Comparison of ENCODE assay signal across 17 mouse cellular contexts in genomic region chr9:42958401-42958800, GRCm38 (mm10). TPM values are rescaled to one million over a fixed set of nuclear protein-coding genes. Genes with fewer than 3 reads are reported as not detected.
A peak's percentile ranks its signal among the peaks of the same experiment; 100 is the strongest.
DNase-seq lines count a peak whose midpoint lies in the region; ATAC-seq lines count a peak whose summit lies in the region.
"Had no signal": no experiment of that assay in that cellular context is flagged by ENCODE, and none has a peak within 500 bp of the region (broad histone marks: within the 10 kb centered on the region; RNA-seq: fewer than 3 reads in every experiment).

No protein-coding gene starts in this region.

- 57% methylated on average over 7 of the region's 7 CpGs for WGBS in kidney, embryonic 16.5 days
- 39% methylated on average over 7 of the region's 7 CpGs for WGBS in neural tube, embryonic 14.5 days
- WGBS in neural tube, embryonic 15.5 days = 31% methylated on average over 7 of the region's 7 CpGs
- WGBS in large intestine, adult 2 months = 23% methylated on average over 7 of the region's 7 CpGs

- H3K27ac ChIP-seq in kidney, embryonic 16.5 days (ENCODE audit: low read length) = no peak overlapping the region
- H3K27ac ChIP-seq in neural tube, embryonic 14.5 days (ENCODE audit: low read depth, low read length) = no peak overlapping the region
- no peak overlapping the region for H3K27ac ChIP-seq in neural tube, embryonic 15.5 days (replicated peaks)
- H3K27ac ChIP-seq: forebrain, embryonic 15.5 days; heart, embryonic 13.5 days; kidney, embryonic 15.5 days; liver, embryonic 13.5 days; midbrain, embryonic 10.5 days had no signal

- H3K27me3 ChIP-seq in kidney, embryonic 16.5 days (ENCODE audit: insufficient read depth, low read length) = no peaks in the 10 kb centered on the region
- H3K27me3 ChIP-seq in neural tube, embryonic 14.5 days (ENCODE audit: control insufficient read depth, insufficient read depth, low read length) = no peaks in the 10 kb centered on the region
- no peaks in the 10 kb centered on the region for H3K27me3 ChIP-seq in neural tube, embryonic 15.5 days (replicated peaks)
- H3K27me3 ChIP-seq: forebrain, embryonic 15.5 days; kidney, embryonic 15.5 days; liver, embryonic 13.5 days had no signal

- ATAC-seq in kidney, embryonic 16.5 days (ENCODE audit: low FRiP score, low TSS enrichment) = no peak
- 0 out of 2 replicates have a peak, but pooled peaks have one; percentile 9 for ATAC-seq in neural tube, embryonic 14.5 days (ENCODE audit: low read depth)
- ATAC-seq in neural tube, embryonic 15.5 days (ENCODE audit: low FRiP score) = no peak
- ATAC-seq in erythroblast, adult 5-6 weeks (replicated peaks; ENCODE audit: low FRiP score, poor library complexity, severe bottlenecking) = no peak
- ATAC-seq: forebrain, embryonic 15.5 days had no signal

- no peak overlapping the region for H3K4me2 ChIP-seq in kidney, embryonic 16.5 days (replicated peaks; ENCODE audit: low read depth, low read length)
- no peak overlapping the region for H3K4me2 ChIP-seq in neural tube, embryonic 14.5 days (ENCODE audit: low read depth, low read length)
- no peak overlapping the region for H3K4me2 ChIP-seq in neural tube, embryonic 15.5 days
- H3K4me2 ChIP-seq: forebrain, embryonic 15.5 days; heart, embryonic 13.5 days; kidney, embryonic 15.5 days; liver, embryonic 13.5 days had no signal

- H3K4me3 ChIP-seq in kidney, embryonic 16.5 days (ENCODE audit: low read length) = no peak overlapping the region
- H3K4me3 ChIP-seq in neural tube, embryonic 14.5 days (ENCODE audit: low read depth, low read length) = no peak overlapping the region
- no peak overlapping the region for H3K4me3 ChIP-seq in neural tube, embryonic 15.5 days (replicated peaks)
- H3K4me3 ChIP-seq: forebrain, embryonic 15.5 days; heart, embryonic 13.5 days; kidney, embryonic 15.5 days; liver, embryonic 13.5 days; midbrain, embryonic 10.5 days had no signal

- no peak overlapping the region for H3K9ac ChIP-seq in kidney, embryonic 16.5 days (replicated peaks; ENCODE audit: low read length)
- H3K9ac ChIP-seq in neural tube, embryonic 14.5 days (replicated peaks; ENCODE audit: low read depth, low read length) = no peak overlapping the region
- H3K9ac ChIP-seq in neural tube, embryonic 15.5 days (replicated peaks) = no peak overlapping the region
- H3K9ac ChIP-seq: forebrain, embryonic 15.5 days; heart, embryonic 13.5 days; kidney, embryonic 15.5 days; liver, embryonic 13.5 days had no signal

- no peaks in the 10 kb centered on the region for H3K36me3 ChIP-seq in kidney, embryonic 16.5 days (ENCODE audit: insufficient read depth, low read length)
- no peaks in the 10 kb centered on the region for H3K36me3 ChIP-seq in neural tube, embryonic 14.5 days (ENCODE audit: control insufficient read depth, insufficient read depth, low read length)
- H3K36me3 ChIP-seq in neural tube, embryonic 15.5 days = no peaks in the 10 kb centered on the region
- H3K36me3 ChIP-seq: forebrain, embryonic 15.5 days; kidney, embryonic 15.5 days; liver, embryonic 13.5 days; midbrain, embryonic 10.5 days had no signal

- DNase-seq in adrenal gland, postnatal 10 days = peak; percentile 47
- no peak for DNase-seq in adrenal gland, adult 8-10 months
- peak; percentile 40 to 45 for DNase-seq in kidney, postnatal 4 days
- peak; percentile 99 for DNase-seq in large intestine, adult 2 months (ENCODE audit: low read depth, low spot score)
- DNase-seq: cerebellum, adult 9-10 months; embryo, embryonic 11 days; heart, postnatal 36 days; liver, embryonic 13.5 days; lung, postnatal 4 days had no signal

- H3K4me1 ChIP-seq in kidney, embryonic 16.5 days (ENCODE audit: insufficient read depth, low read length) = no peaks in the 10 kb centered on the region
- peaks cover 14% of the 10 kb centered on the region for H3K4me1 ChIP-seq in neural tube, embryonic 14.5 days (ENCODE audit: control insufficient read depth, insufficient read depth, low read length)
- H3K4me1 ChIP-seq in neural tube, embryonic 15.5 days = peaks cover 25% of the 10 kb centered on the region
- H3K4me1 ChIP-seq: heart, embryonic 13.5 days; liver, embryonic 13.5 days; midbrain, embryonic 10.5 days had no signal

- no peaks in the 10 kb centered on the region; the same call in 1 of the 2 replicates for H3K9me3 ChIP-seq in kidney, embryonic 16.5 days (ENCODE audit: low read length)
- H3K9me3 ChIP-seq in neural tube, embryonic 14.5 days (ENCODE audit: control insufficient read depth, low read length) = no peaks in the 10 kb centered on the region
- H3K9me3 ChIP-seq in neural tube, embryonic 15.5 days (replicated peaks) = no peaks in the 10 kb centered on the region
- H3K9me3 ChIP-seq: forebrain, embryonic 15.5 days; kidney, embryonic 15.5 days; liver, embryonic 13.5 days had no signal

RNA-seq across cellular contexts. Expression of gene Grik4, which starts 14.1 kb away (rescaled TPM):
- total RNA-seq in adrenal gland, postnatal 10 days (2021) = 1 to 10 TPM; 1.2 to 1.5 TPM
- 1 to 10 TPM; 2.1 to 3.1 (median 2.4) TPM for total RNA-seq in adrenal gland, adult 8-10 months (2022)
- polyA plus RNA-seq in kidney, embryonic 16.5 days (2015; fragmentation: Nextera tagmentation; extraction: Ambion mirVana) = 3.3 and 4.4 TPM in 2 replicates
- polyA plus RNA-seq in neural tube, embryonic 14.5 days (2014; fragmentation: Nextera tagmentation; extraction: Ambion mirVana) = 5.2 and 5.6 TPM in 2 replicates
- polyA plus RNA-seq in neural tube, embryonic 15.5 days (2015; fragmentation: Nextera tagmentation; extraction: Ambion mirVana) = 10.1 and 12.3 TPM in 2 replicates
- 0.23 and 0.42 TPM in 2 replicates for polyA plus RNA-seq in large intestine, adult 2 months (2012; rRNA removed)
- total RNA-seq in erythroblast, adult 5-6 weeks (2015; ENCODE audit: low replicate concordance) = not detected in 2 replicates
- total RNA-seq in erythroblast, adult 5-6 weeks (2017; ENCODE audit: low replicate concordance) = not detected in 2 replicates
